Mouse (Mus musculus): ENCODE data around the gene Pax7. TPM values are rescaled to one million over a fixed set of nuclear protein-coding genes. Genes with fewer than 3 reads are reported as not detected.

Pax7 gene
- polyA plus RNA-seq, 1 experiment = 0.06 TPM

GRCm38 (mm10) chr4:139767115-139767718 is 66.1 kb downstream of the Pax7 start:
- TF ChIP-seq CTCF (conservative IDR thresholded peaks at IDR 0.05; ENCODE audit: insufficient read depth, insufficient read length, low read depth, low read length) (no peak), POLR2A (IDR thresholded peaks at IDR 0.05; ENCODE audit: low read depth, low read length) (no peak)
- no peak for DNase-seq
- no peaks in the 10 kb centered on the region for H3K36me3 ChIP-seq (ENCODE audit: control insufficient read depth, insufficient read depth, low read length)
- no peaks in the 10 kb centered on the region for H3K4me1 ChIP-seq (ENCODE audit: control insufficient read depth, insufficient read depth, low read length)
- H3K4me3 ChIP-seq (ENCODE audit: insufficient read depth, low read depth, low read length) = no peak overlapping the region
- H3K27me3 ChIP-seq (replicated peaks; ENCODE audit: control insufficient read depth, insufficient read depth, low read length) = no peaks in the 10 kb centered on the region; the same call in 1 of the 2 replicates
- no peak overlapping the region for H3K27ac ChIP-seq (ENCODE audit: insufficient read depth, low read depth, low read length)
- whole genome bisulfite sequencing = 13% methylated on average over 18 of the region's 18 CpGs

DNA sequence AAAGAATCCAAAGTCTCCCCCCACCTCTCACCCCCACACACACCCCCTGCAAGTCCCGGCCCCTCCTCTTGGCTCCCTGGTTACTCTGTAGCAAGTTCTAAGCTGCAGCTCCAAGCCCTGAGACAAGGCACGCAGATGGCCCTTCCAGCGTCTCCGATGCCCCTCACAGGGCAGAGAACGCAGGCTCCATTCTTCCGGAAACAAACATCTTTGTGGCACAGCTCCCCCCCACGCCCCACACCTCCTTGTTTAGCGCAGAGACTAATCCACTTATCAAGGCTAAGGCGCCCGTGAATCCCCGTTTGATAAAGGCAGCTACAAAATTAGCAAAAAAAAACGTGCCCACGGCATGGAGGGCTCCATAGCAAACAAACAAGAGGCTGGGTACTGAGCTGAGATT is 71.4 kb downstream of the Pax7 start:
- TF ChIP-seq CTCF (conservative IDR thresholded peaks at IDR 0.05; ENCODE audit: insufficient read depth, insufficient read length, low read depth, low read length) (no peak), POLR2A (IDR thresholded peaks at IDR 0.05; ENCODE audit: low read depth, low read length) (no peak)
- DNase-seq = no peak
- Histone ChIP-seq H3K4me1 (ENCODE audit: control insufficient read depth, insufficient read depth, low read length) (no peaks in the 10 kb centered on the region), H3K4me3 (ENCODE audit: insufficient read depth, low read depth, low read length) (no peak overlapping the region), H3K36me3 (ENCODE audit: control insufficient read depth, insufficient read depth, low read length) (no peaks in the 10 kb centered on the region), H3K27ac (ENCODE audit: insufficient read depth, low read depth, low read length) (no peak overlapping the region), H3K27me3 (replicated peaks; ENCODE audit: control insufficient read depth, insufficient read depth, low read length) (no peaks in the 10 kb centered on the region; the same call in 1 of the 2 replicates)
- WGBS = 24% methylated on average over 13 of the region's 13 CpGs

DNA sequence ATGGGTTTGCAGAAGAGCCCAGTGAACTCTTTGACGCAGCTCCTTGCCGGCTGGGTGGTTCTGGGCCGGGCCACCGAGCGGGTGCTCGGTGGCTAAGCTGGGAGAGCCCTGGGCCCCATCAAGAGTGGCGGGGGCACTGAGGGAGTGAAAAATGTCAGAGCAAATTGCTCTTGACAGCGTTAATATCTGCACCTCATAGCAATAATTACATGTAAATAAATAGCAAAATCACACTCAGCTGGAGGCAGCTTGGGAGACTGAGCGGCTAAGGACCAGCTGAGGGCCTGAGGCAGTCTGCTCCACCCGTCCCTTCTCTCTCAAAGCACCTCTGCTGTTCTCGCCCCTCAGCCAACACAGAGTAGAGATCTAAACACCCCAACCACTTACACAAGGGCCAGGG is 72.6 kb downstream of the Pax7 start:
- no peak overlapping the region for H3K4me3 ChIP-seq (ENCODE audit: insufficient read depth, low read depth, low read length)
- H3K27ac ChIP-seq (ENCODE audit: insufficient read depth, low read depth, low read length) = no peak overlapping the region
- no peaks in the 10 kb centered on the region for H3K4me1 ChIP-seq (ENCODE audit: control insufficient read depth, insufficient read depth, low read length)
- H3K36me3 ChIP-seq (ENCODE audit: control insufficient read depth, insufficient read depth, low read length) = no peaks in the 10 kb centered on the region
- DNase-seq = no peak
- TF ChIP-seq CTCF (conservative IDR thresholded peaks at IDR 0.05; ENCODE audit: insufficient read depth, insufficient read length, low read depth, low read length) (no peak), POLR2A (IDR thresholded peaks at IDR 0.05; ENCODE audit: low read depth, low read length) (no peak)
- WGBS = 64% methylated on average over 11 of the region's 11 CpGs
- no peaks in the 10 kb centered on the region; the same call in 1 of the 2 replicates for H3K27me3 ChIP-seq (replicated peaks; ENCODE audit: control insufficient read depth, insufficient read depth, low read length)

DNA sequence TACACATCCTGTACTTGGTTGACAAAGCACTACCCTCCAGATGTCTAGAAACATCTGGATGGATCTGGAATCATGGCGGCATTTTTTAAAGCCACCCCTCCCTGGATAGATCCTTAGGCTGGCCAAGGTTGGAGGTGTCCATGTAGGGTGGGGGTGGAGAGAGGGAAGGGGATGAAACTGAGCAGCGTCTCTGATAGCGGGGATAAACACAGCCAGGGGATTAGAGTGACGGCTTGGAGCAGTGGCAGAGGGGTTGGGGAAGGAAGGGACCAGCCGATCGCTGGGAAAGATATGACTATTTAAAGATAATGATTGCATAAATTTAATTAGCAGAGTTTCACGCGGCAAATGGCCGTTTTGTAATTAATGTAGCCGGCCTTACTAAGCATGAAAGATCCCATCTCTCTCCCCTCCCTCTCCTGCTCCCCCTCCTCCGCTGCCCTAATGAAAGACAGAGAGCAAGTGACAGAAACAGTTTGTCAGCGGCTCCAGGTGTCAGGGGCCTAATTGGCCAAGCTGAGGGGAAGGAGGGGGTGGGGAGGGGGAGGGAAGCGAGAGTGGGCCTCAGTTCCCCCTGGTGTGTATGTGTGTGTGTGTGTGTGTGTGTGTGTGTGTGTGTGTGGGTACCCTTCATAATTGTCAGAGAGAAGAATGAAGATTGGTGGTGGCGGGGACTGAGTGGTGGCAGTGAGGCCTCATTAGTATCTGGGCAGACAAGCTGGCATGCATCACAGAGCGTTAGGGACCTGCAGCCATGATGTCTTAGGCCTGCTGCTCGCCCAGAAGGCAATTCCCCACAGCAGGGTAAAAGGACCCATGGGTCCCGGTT is 74.6 kb downstream of the Pax7 start:
- WGBS = 23% methylated on average over 17 of the region's 17 CpGs
- DNase-seq = no peak
- no peak overlapping the region for H3K27ac ChIP-seq (ENCODE audit: insufficient read depth, low read depth, low read length)
- no peak for TF ChIP-seq POLR2A (IDR thresholded peaks at IDR 0.05; ENCODE audit: low read depth, low read length)
- no peak for TF ChIP-seq CTCF (conservative IDR thresholded peaks at IDR 0.05; ENCODE audit: insufficient read depth, insufficient read length, low read depth, low read length)
- H3K4me1 ChIP-seq (ENCODE audit: control insufficient read depth, insufficient read depth, low read length) = no peaks in the 10 kb centered on the region
- H3K27me3 ChIP-seq (replicated peaks; ENCODE audit: control insufficient read depth, insufficient read depth, low read length) = no peaks in the 10 kb centered on the region; the same call in 1 of the 2 replicates
- H3K36me3 ChIP-seq (ENCODE audit: control insufficient read depth, insufficient read depth, low read length) = no peaks in the 10 kb centered on the region
- H3K4me3 ChIP-seq (ENCODE audit: insufficient read depth, low read depth, low read length) = no peak overlapping the region

DNA sequence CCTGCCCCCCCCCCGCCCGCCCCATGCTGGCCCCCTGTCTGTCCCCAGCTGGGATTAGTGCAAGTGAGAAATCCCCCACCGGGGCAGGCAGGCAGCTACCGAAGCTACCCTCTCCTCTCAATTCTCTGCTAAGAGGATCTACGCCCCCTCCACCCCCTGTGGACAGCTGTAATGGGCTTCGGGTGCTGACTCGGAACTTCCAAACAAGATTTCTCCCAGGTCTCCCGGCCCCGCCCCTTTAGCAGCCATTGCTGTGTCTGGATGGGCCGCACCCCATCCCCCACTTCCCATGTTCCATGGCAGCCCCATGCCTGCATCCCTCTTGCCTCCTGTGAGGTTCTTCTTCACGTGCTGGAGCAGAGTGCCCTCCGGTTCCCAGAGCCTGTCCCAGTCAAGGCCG is 76.4 kb downstream of the Pax7 start:
- Histone ChIP-seq H3K36me3 (ENCODE audit: control insufficient read depth, insufficient read depth, low read length) (no peaks in the 10 kb centered on the region), H3K27me3 (replicated peaks; ENCODE audit: control insufficient read depth, insufficient read depth, low read length) (no peaks in the 10 kb centered on the region), H3K4me3 (ENCODE audit: insufficient read depth, low read depth, low read length) (no peak overlapping the region), H3K4me1 (ENCODE audit: control insufficient read depth, insufficient read depth, low read length) (no peaks in the 10 kb centered on the region), H3K27ac (ENCODE audit: insufficient read depth, low read depth, low read length) (no peak overlapping the region)
- DNase-seq = no peak
- 15% methylated on average over 13 of the region's 13 CpGs for WGBS
- TF ChIP-seq CTCF (conservative IDR thresholded peaks at IDR 0.05; ENCODE audit: insufficient read depth, insufficient read length, low read depth, low read length) (no peak), POLR2A (IDR thresholded peaks at IDR 0.05; ENCODE audit: low read depth, low read length) (no peak)

GRCm38 (mm10) chr4:139754148-139754710 is 79.1 kb downstream of the Pax7 start:
- TF ChIP-seq CTCF (conservative IDR thresholded peaks at IDR 0.05; ENCODE audit: insufficient read depth, insufficient read length, low read depth, low read length) (no peak), POLR2A (IDR thresholded peaks at IDR 0.05; ENCODE audit: low read depth, low read length) (no peak)

DNA sequence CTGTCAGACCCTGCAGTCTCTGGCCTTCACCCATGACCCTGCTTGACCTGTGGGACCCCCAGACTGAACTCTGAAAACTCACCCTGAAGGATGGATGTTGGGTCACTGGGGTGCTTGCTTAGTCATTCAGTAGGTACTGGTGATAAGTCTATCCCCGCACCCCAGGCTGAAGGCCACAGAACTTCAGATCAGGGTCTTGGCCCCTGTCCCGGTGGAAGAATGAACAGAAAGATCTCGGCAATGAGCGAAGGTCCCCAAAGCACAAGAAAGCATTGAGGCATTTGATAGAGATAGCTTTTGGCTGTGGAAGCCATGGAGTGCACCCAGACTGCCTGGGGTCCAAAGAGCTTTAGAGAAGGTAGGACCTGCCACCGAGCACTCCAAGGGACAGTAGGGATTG is 82.4 kb downstream of the Pax7 start:
- Histone ChIP-seq H3K27me3 (replicated peaks; ENCODE audit: control insufficient read depth, insufficient read depth, low read length) (no peaks in the 10 kb centered on the region), H3K4me3 (ENCODE audit: insufficient read depth, low read depth, low read length) (no peak overlapping the region), H3K4me1 (ENCODE audit: control insufficient read depth, insufficient read depth, low read length) (no peaks in the 10 kb centered on the region), H3K27ac (ENCODE audit: insufficient read depth, low read depth, low read length) (no peak overlapping the region), H3K36me3 (ENCODE audit: control insufficient read depth, insufficient read depth, low read length) (no peaks in the 10 kb centered on the region)
- TF ChIP-seq POLR2A (IDR thresholded peaks at IDR 0.05; ENCODE audit: low read depth, low read length) (no peak), CTCF (conservative IDR thresholded peaks at IDR 0.05; ENCODE audit: insufficient read depth, insufficient read length, low read depth, low read length) (no peak)
- WGBS = 87% methylated on average over 5 of the region's 5 CpGs
- DNase-seq = no peak

More at GRCm38 (mm10) chr4:139754148-139754710, 79.1 kb downstream of the Pax7 start:
- no peak overlapping the region for H3K27ac ChIP-seq (ENCODE audit: insufficient read depth, low read depth, low read length)
- H3K4me1 ChIP-seq (ENCODE audit: control insufficient read depth, insufficient read depth, low read length) = no peaks in the 10 kb centered on the region
- no peaks in the 10 kb centered on the region for H3K36me3 ChIP-seq (ENCODE audit: control insufficient read depth, insufficient read depth, low read length)
- no peak for DNase-seq
- no peaks in the 10 kb centered on the region for H3K27me3 ChIP-seq (replicated peaks; ENCODE audit: control insufficient read depth, insufficient read depth, low read length)
- WGBS = 57% methylated on average over 11 of the region's 11 CpGs
- H3K4me3 ChIP-seq (ENCODE audit: insufficient read depth, low read depth, low read length) = no peak overlapping the region

All from kidney, adult 2 months (tissue).